Mouse (Mus musculus): ENCODE results near the gene Furin.

- TF ChIP-seq CTCF (IDR thresholded peaks at IDR 0.05; ENCODE audit: extremely low read depth, insufficient read depth, insufficient read length, insufficient replicate concordance) (no peak), POLR2A (IDR thresholded peaks at IDR 0.05; ENCODE audit: low read depth, low read length) (no peak)
These were observed 65.9 kb downstream of the Furin start for GRCm38 (mm10) chr7:80339371-80339770.
